In genomic region chr10:31606981-31607867, GRCm38 (mm10) we compare ENCODE assay signal across 8 mouse cellular contexts. TPM values are rescaled to one million over a fixed set of nuclear protein-coding genes. Genes with fewer than 3 reads are reported as not detected.
DNase-seq lines count a peak whose midpoint lies in the region; ATAC-seq and TF ChIP-seq lines count a peak whose summit lies in the region.

No protein-coding gene starts in this region.

- peak overlapping the region; percentile 59 for H3K4me3 ChIP-seq in C2C12 (ENCODE audit: insufficient read depth, poor library complexity, severe bottlenecking)
- peak overlapping the region; percentile 76 for H3K4me3 ChIP-seq in forebrain, embryonic 16.5 days (replicated peaks; ENCODE audit: low read length)
- peak overlapping the region; percentile 85; the same call in 1 of the 2 replicates for H3K4me3 ChIP-seq in kidney, embryonic 14.5 days (ENCODE audit: low read length)
- H3K4me3 ChIP-seq in macrophage (ENCODE audit: inconsistent target) = peak overlapping the region; percentile 26; the same call in 1 of the 2 replicates

- peaks cover 64% of the 10 kb centered on the region for H3K79me3 ChIP-seq in C2C12 (ENCODE audit: low read depth)

- H3ac ChIP-seq in C2C12 (ENCODE audit: control insufficient read depth, insufficient read length, low read depth) = peak overlapping the region; percentile 79

- peak overlapping the region; percentile 7 for H3K9ac ChIP-seq in forebrain, embryonic 16.5 days (replicated peaks; ENCODE audit: low read depth, low read length)
- peak overlapping the region; percentile 48 for H3K9ac ChIP-seq in kidney, embryonic 14.5 days (ENCODE audit: low read depth, low read length)

- no peak for ATAC-seq in forebrain, embryonic 16.5 days
- ATAC-seq in kidney, embryonic 14.5 days (ENCODE audit: low FRiP score, low TSS enrichment) = no peak
- ATAC-seq in inflammation-experienced regulatory T-cells, adult 6 months = no peak

- H3K27ac ChIP-seq in forebrain, embryonic 16.5 days (ENCODE audit: low read length) = peak overlapping the region; percentile 1; the same call in 1 of the 2 replicates
- no peak overlapping the region; the same call in 1 of the 2 replicates for H3K27ac ChIP-seq in kidney, embryonic 14.5 days (ENCODE audit: low read depth, low read length)
- H3K27ac ChIP-seq in macrophage = no peak overlapping the region

- H3K4me2 ChIP-seq in forebrain, embryonic 16.5 days (ENCODE audit: low read length) = peak overlapping the region; percentile 63
- H3K4me2 ChIP-seq in kidney, embryonic 14.5 days (replicated peaks; ENCODE audit: low read depth, low read length) = peak overlapping the region; percentile 87

- H3K4me1 ChIP-seq in forebrain, embryonic 16.5 days (replicated peaks; ENCODE audit: control insufficient read depth, insufficient read depth, low read length) = peaks cover 31% of the 10 kb centered on the region
- H3K4me1 ChIP-seq in kidney, embryonic 14.5 days (ENCODE audit: control insufficient read depth, insufficient read depth, low read length) = no peaks in the 10 kb centered on the region

- TF ChIP-seq CTCF in C2C12 (IDR thresholded peaks at IDR 0.05; ENCODE audit: control insufficient read depth, insufficient read depth, insufficient read length) = no peak

- no peaks in the 10 kb centered on the region for H3K27me3 ChIP-seq in C2C12 (ENCODE audit: control insufficient read depth, insufficient read depth, insufficient read length)
- H3K27me3 ChIP-seq in forebrain, embryonic 16.5 days (replicated peaks; ENCODE audit: control insufficient read depth, insufficient read depth, low read length) = no peaks in the 10 kb centered on the region
- H3K27me3 ChIP-seq in kidney, embryonic 14.5 days (ENCODE audit: control insufficient read depth, insufficient read depth, low read length) = no peaks in the 10 kb centered on the region

- peaks cover 16% of the 10 kb centered on the region for H3K36me3 ChIP-seq in C2C12 (ENCODE audit: control insufficient read depth, insufficient read depth)
- no peaks in the 10 kb centered on the region for H3K36me3 ChIP-seq in forebrain, embryonic 16.5 days (ENCODE audit: control insufficient read depth, insufficient read depth)
- H3K36me3 ChIP-seq in kidney, embryonic 14.5 days (ENCODE audit: control insufficient read depth, insufficient read depth, low read length) = no peaks in the 10 kb centered on the region
- no peaks in the 10 kb centered on the region for H3K36me3 ChIP-seq in macrophage (ENCODE audit: inconsistent target)

- H3K9me3 ChIP-seq in forebrain, embryonic 16.5 days (ENCODE audit: control insufficient read depth, low read length) = no peaks in the 10 kb centered on the region
- H3K9me3 ChIP-seq in kidney, embryonic 14.5 days (ENCODE audit: control insufficient read depth, low read length) = no peaks in the 10 kb centered on the region

- DNase-seq in adipocyte (ENCODE audit: low spot score) = peak; percentile 33
- no peak for DNase-seq in urinary bladder, postnatal 14 days (ENCODE audit: low spot score)
- no peak for DNase-seq in layer of hippocampus, adult 11-12 months (ENCODE audit: low spot score)

- H3K79me2 ChIP-seq in C2C12 (ENCODE audit: control insufficient read depth, insufficient read depth) (peaks cover 69% of the 10 kb centered on the region), macrophage (ENCODE audit: inconsistent target) (peaks cover 21% of the 10 kb centered on the region)

- WGBS in forebrain, embryonic 16.5 days = 15% methylated on average over 11 of the region's 11 CpGs
- 24% methylated on average over 11 of the region's 11 CpGs for WGBS in kidney, embryonic 14.5 days
- WGBS in macrophage (ENCODE audit: missing documents) = 34% methylated on average over 11 of the region's 11 CpGs

TF ChIP-seq in C2C12, 6 proteins besides CTCF, POLR2A, EP300 and RAD21:
- TF ChIP-seq MAX (IDR thresholded peaks at IDR 0.05) = no peak
- TF ChIP-seq CEBPB (IDR thresholded peaks at IDR 0.05; ENCODE audit: low read depth) = no peak
- TF ChIP-seq MYOD1 (IDR thresholded peaks at IDR 0.05; ENCODE audit: control insufficient read depth, insufficient read length, low read depth) = no peak
- TF ChIP-seq FOSL1 (IDR thresholded peaks at IDR 0.05; ENCODE audit: insufficient read depth, low read length, poor library complexity, severe bottlenecking) = no peak
- no peak for TF ChIP-seq USF1 (IDR thresholded peaks at IDR 0.05; ENCODE audit: low read depth)
- no peak for TF ChIP-seq MYOG (IDR thresholded peaks at IDR 0.05; ENCODE audit: control insufficient read depth, extremely low read depth, insufficient read length)

RNA-seq across cellular contexts. Expression of gene Rnf217, which starts 1.8 kb away (rescaled TPM):
- polyA plus RNA-seq in C2C12 (2012; fragmentation: generic; extraction: Trizol) = 3.7 TPM
- 1.6 and 2.0 TPM in 2 replicates for polyA plus RNA-seq in forebrain, embryonic 16.5 days (2015; fragmentation: Nextera tagmentation; extraction: Ambion mirVana)
- 2.5 and 2.6 TPM in 2 replicates for polyA plus RNA-seq in kidney, embryonic 14.5 days (2014; fragmentation: Nextera tagmentation; extraction: Ambion mirVana)
- total RNA-seq in macrophage (2018; cell fraction: chromatin; rRNA removed) = 1 to 10 TPM in 25 of 26 experiments, under 1 TPM in 1; 0.58 to 7.5 (median 4.7) TPM
- 1 to 10 TPM in 25 of 26 experiments, under 1 TPM in 1; 0.76 to 2.7 (median 1.7) TPM for total RNA-seq in macrophage (2018; cell fraction: cytosol; rRNA removed)
- total RNA-seq in macrophage (2018; cell fraction: nucleus; rRNA removed) = 1 to 10 TPM; 1.0 to 9.7 (median 5.3) TPM
- 1.3 to 1.6 TPM (median 1.5 TPM) in 3 replicates for polyA plus RNA-seq in macrophage (2018)
- not detected for polyA plus RNA-seq in inflammation-experienced regulatory T-cells, adult 6 months (2017; shearing (Covaris generic))

Comparison
In these comparisons a context has a peak if more than half of its experiments do, and no peak if none do; other contexts are left out.
1. H3K4me3 ChIP-seq: peak in every context shown above with its lines; median percentile 85 in kidney, embryonic 14.5 days; 76 in forebrain, embryonic 16.5 days; 59 in C2C12; 26 in macrophage.